Mouse (Mus musculus): ENCODE results near the gene Erlec1. TPM values are rescaled to one million over a fixed set of nuclear protein-coding genes. Genes with fewer than 3 reads are reported as not detected.
A peak's percentile ranks its signal among the peaks of the same experiment; 100 is the strongest.

The Erlec1 gene
- 10.3 TPM for polyA plus RNA-seq (2012; fragmentation: generic; extraction: Trizol)
- long read RNA-seq, experiment 1, partial matches to known transcripts: 3 of 4 reads
- long read RNA-seq, experiment 1, other reads (novel, unspliced or antisense): 1 of 4 reads
- long read RNA-seq, experiment 2, transcript Erlec1-201 (14 exons, 2,532 nt): major isoform, 23 of 26 reads
- long read RNA-seq, experiment 2, partial matches to known transcripts: 0 of 26 reads
- long read RNA-seq, experiment 2, other reads (novel, unspliced or antisense): 3 of 26 reads

- H3K4me3 ChIP-seq (ENCODE audit: insufficient read depth, poor library complexity, severe bottlenecking): peak within 1 kb of the TSS; percentile 68
- H3K79me3 ChIP-seq (ENCODE audit: low read depth): peaks cover 3% of the 10 kb centered on the region
- H3ac ChIP-seq (ENCODE audit: control insufficient read depth, insufficient read length, low read depth): peak within 1 kb of the TSS; percentile 80
- no peaks in the 10 kb centered on the region for H3K27me3 ChIP-seq (ENCODE audit: control insufficient read depth, insufficient read depth, insufficient read length)
- TF ChIP-seq MAX (IDR thresholded peaks at IDR 0.05) (peak; percentile 69), MYOG (IDR thresholded peaks at IDR 0.05; ENCODE audit: control insufficient read depth, extremely low read depth, insufficient read length) (no peak), FOSL1 (IDR thresholded peaks at IDR 0.05; ENCODE audit: insufficient read depth, low read length, poor library complexity, severe bottlenecking) (no peak), USF1 (IDR thresholded peaks at IDR 0.05; ENCODE audit: low read depth) (no peak)
- peaks cover 26% of the 10 kb centered on the region for H3K36me3 ChIP-seq (ENCODE audit: control insufficient read depth, insufficient read depth)
- peaks cover 26% of the 10 kb centered on the region for H3K79me2 ChIP-seq (ENCODE audit: control insufficient read depth, insufficient read depth)
Measured at GRCm38 (mm10) chr11:30954279-30954725, at the start of gene Erlec1. Gene Erlec1, minus strand, starts transcription at chr11:30954335.

GRCm38 (mm10) chr11:31001169-31001908 is 47.2 kb upstream of the Erlec1 start:
- Histone ChIP-seq H3K27me3 (ENCODE audit: control insufficient read depth, insufficient read depth, insufficient read length) (no peaks in the 10 kb centered on the region), H3ac (ENCODE audit: control insufficient read depth, insufficient read length, low read depth) (no peak overlapping the region), H3K36me3 (ENCODE audit: control insufficient read depth, insufficient read depth) (no peaks in the 10 kb centered on the region), H3K4me3 (ENCODE audit: insufficient read depth, poor library complexity, severe bottlenecking) (no peak overlapping the region), H3K79me3 (ENCODE audit: low read depth) (no peaks in the 10 kb centered on the region), H3K79me2 (ENCODE audit: control insufficient read depth, insufficient read depth) (no peaks in the 10 kb centered on the region)
- TF ChIP-seq USF1 (IDR thresholded peaks at IDR 0.05; ENCODE audit: low read depth) (no peak), MYOG (IDR thresholded peaks at IDR 0.05; ENCODE audit: control insufficient read depth, extremely low read depth, insufficient read length) (no peak), MAX (IDR thresholded peaks at IDR 0.05) (no peak), CEBPB (IDR thresholded peaks at IDR 0.05; ENCODE audit: low read depth) (no peak), MYOD1 (IDR thresholded peaks at IDR 0.05; ENCODE audit: control insufficient read depth, insufficient read length, low read depth) (no peak), CTCF (IDR thresholded peaks at IDR 0.05; ENCODE audit: control insufficient read depth, insufficient read depth, insufficient read length) (no peak), FOSL1 (IDR thresholded peaks at IDR 0.05; ENCODE audit: insufficient read depth, low read length, poor library complexity, severe bottlenecking) (no peak)

- no peaks in the 10 kb centered on the region for H3K36me3 ChIP-seq (ENCODE audit: control insufficient read depth, insufficient read depth)
- H3K27me3 ChIP-seq (ENCODE audit: control insufficient read depth, insufficient read depth, insufficient read length): no peaks in the 10 kb centered on the region
- H3K4me3 ChIP-seq (ENCODE audit: insufficient read depth, poor library complexity, severe bottlenecking): no peak overlapping the region
- no peaks in the 10 kb centered on the region for H3K79me3 ChIP-seq (ENCODE audit: low read depth)
- no peaks in the 10 kb centered on the region for H3K79me2 ChIP-seq (ENCODE audit: control insufficient read depth, insufficient read depth)
- no peak for TF ChIP-seq MYOD1 (IDR thresholded peaks at IDR 0.05; ENCODE audit: control insufficient read depth, insufficient read length, low read depth)
- no peak for TF ChIP-seq MAX (IDR thresholded peaks at IDR 0.05)
- no peak for TF ChIP-seq CEBPB (IDR thresholded peaks at IDR 0.05; ENCODE audit: low read depth)
- TF ChIP-seq CTCF (IDR thresholded peaks at IDR 0.05; ENCODE audit: control insufficient read depth, insufficient read depth, insufficient read length): no peak
- no peak for TF ChIP-seq FOSL1 (IDR thresholded peaks at IDR 0.05; ENCODE audit: insufficient read depth, low read length, poor library complexity, severe bottlenecking)
- no peak for TF ChIP-seq MYOG (IDR thresholded peaks at IDR 0.05; ENCODE audit: control insufficient read depth, extremely low read depth, insufficient read length)
- TF ChIP-seq USF1 (IDR thresholded peaks at IDR 0.05; ENCODE audit: low read depth): no peak
- H3ac ChIP-seq (ENCODE audit: control insufficient read depth, insufficient read length, low read depth): no peak overlapping the region
Measured at GRCm38 (mm10) chr11:31000028-31000427, 45.9 kb upstream of the Erlec1 start.

GRCm38 (mm10) chr11:30998704-30999103 is 44.6 kb upstream of the Erlec1 start:
- H3K79me3 ChIP-seq (ENCODE audit: low read depth): no peaks in the 10 kb centered on the region
- H3ac ChIP-seq (ENCODE audit: control insufficient read depth, insufficient read length, low read depth): no peak overlapping the region
- no peaks in the 10 kb centered on the region for H3K36me3 ChIP-seq (ENCODE audit: control insufficient read depth, insufficient read depth)
- H3K4me3 ChIP-seq (ENCODE audit: insufficient read depth, poor library complexity, severe bottlenecking): no peak overlapping the region
- no peaks in the 10 kb centered on the region for H3K27me3 ChIP-seq (ENCODE audit: control insufficient read depth, insufficient read depth, insufficient read length)
- TF ChIP-seq USF1 (IDR thresholded peaks at IDR 0.05; ENCODE audit: low read depth): no peak
- TF ChIP-seq MYOD1 (IDR thresholded peaks at IDR 0.05; ENCODE audit: control insufficient read depth, insufficient read length, low read depth): no peak
- no peak for TF ChIP-seq CEBPB (IDR thresholded peaks at IDR 0.05; ENCODE audit: low read depth)
- TF ChIP-seq CTCF (IDR thresholded peaks at IDR 0.05; ENCODE audit: control insufficient read depth, insufficient read depth, insufficient read length): no peak
- no peak for TF ChIP-seq MYOG (IDR thresholded peaks at IDR 0.05; ENCODE audit: control insufficient read depth, extremely low read depth, insufficient read length)
- no peaks in the 10 kb centered on the region for H3K79me2 ChIP-seq (ENCODE audit: control insufficient read depth, insufficient read depth)

GRCm38 (mm10) chr11:30998199-30998598 is 44.1 kb upstream of the Erlec1 start:
- H3K27me3 ChIP-seq (ENCODE audit: control insufficient read depth, insufficient read depth, insufficient read length): no peaks in the 10 kb centered on the region
- no peaks in the 10 kb centered on the region for H3K79me3 ChIP-seq (ENCODE audit: low read depth)
- no peaks in the 10 kb centered on the region for H3K79me2 ChIP-seq (ENCODE audit: control insufficient read depth, insufficient read depth)
- H3K4me3 ChIP-seq (ENCODE audit: insufficient read depth, poor library complexity, severe bottlenecking): no peak overlapping the region
- H3ac ChIP-seq (ENCODE audit: control insufficient read depth, insufficient read length, low read depth): no peak overlapping the region
- no peaks in the 10 kb centered on the region for H3K36me3 ChIP-seq (ENCODE audit: control insufficient read depth, insufficient read depth)
- no peak for TF ChIP-seq CTCF (IDR thresholded peaks at IDR 0.05; ENCODE audit: control insufficient read depth, insufficient read depth, insufficient read length)
- TF ChIP-seq MAX (IDR thresholded peaks at IDR 0.05): no peak
- no peak for TF ChIP-seq FOSL1 (IDR thresholded peaks at IDR 0.05; ENCODE audit: insufficient read depth, low read length, poor library complexity, severe bottlenecking)
- TF ChIP-seq MYOG (IDR thresholded peaks at IDR 0.05; ENCODE audit: control insufficient read depth, extremely low read depth, insufficient read length): no peak
- TF ChIP-seq USF1 (IDR thresholded peaks at IDR 0.05; ENCODE audit: low read depth): no peak
- TF ChIP-seq MYOD1 (IDR thresholded peaks at IDR 0.05; ENCODE audit: control insufficient read depth, insufficient read length, low read depth): no peak
